Mouse (Mus musculus): ENCODE data around the gene Dgkg.
A peak's percentile ranks its signal among the peaks of the same experiment; 100 is the strongest.

Gene Dgkg

GRCm38 (mm10) chr16:22600108-22600699 is 56.8 kb downstream of the Dgkg start:
- DNase-seq (ENCODE audit: inconsistent age in 2 of 2, low spot score in 1 of 2), result no peak

GRCm38 (mm10) chr16:22598741-22599140 is 58.3 kb downstream of the Dgkg start:
- no peak for DNase-seq (ENCODE audit: inconsistent age in 2 of 2, low spot score in 1 of 2)

GRCm38 (mm10) chr16:22596394-22596793 is 60.6 kb downstream of the Dgkg start:
- no peak for DNase-seq (ENCODE audit: inconsistent age in 2 of 2, low spot score in 1 of 2)

GRCm38 (mm10) chr16:22593907-22594306 is 63.1 kb downstream of the Dgkg start:
- DNase-seq (ENCODE audit: inconsistent age in 2 of 2, low spot score in 1 of 2), result no peak

- no peak for DNase-seq (ENCODE audit: inconsistent age in 2 of 2, low spot score in 1 of 2)
These were observed 67.4 kb downstream of the Dgkg start for GRCm38 (mm10) chr16:22589619-22590018.

GRCm38 (mm10) chr16:22586151-22586836 is 70.7 kb downstream of the Dgkg start:
- no peak for DNase-seq (ENCODE audit: inconsistent age in 2 of 2, low spot score in 1 of 2)

GRCm38 (mm10) chr16:22585523-22585922 is 71.5 kb downstream of the Dgkg start:
- DNase-seq (ENCODE audit: inconsistent age in 2 of 2, low spot score in 1 of 2), result no peak

- DNase-seq (ENCODE audit: inconsistent age in 2 of 2, low spot score in 1 of 2), result no peak
These were observed 73.6 kb downstream of the Dgkg start for GRCm38 (mm10) chr16:22583401-22583800.

GRCm38 (mm10) chr16:22582173-22582929 is 74.7 kb downstream of the Dgkg start:
- DNase-seq (ENCODE audit: inconsistent age in 2 of 2, low spot score in 1 of 2), result no peak

- DNase-seq (ENCODE audit: inconsistent age in 2 of 2, low spot score in 1 of 2), result no peak
These were observed 76.9 kb downstream of the Dgkg start for GRCm38 (mm10) chr16:22580103-22580502.

- DNase-seq (ENCODE audit: inconsistent age in 2 of 2, low spot score in 1 of 2), result no peak
These were observed 78.1 kb downstream of the Dgkg start for GRCm38 (mm10) chr16:22578883-22579282.

GRCm38 (mm10) chr16:22577656-22578055 is 79.4 kb downstream of the Dgkg start:
- peak; percentile 21 to 76 for DNase-seq (ENCODE audit: inconsistent age in 2 of 2, low spot score in 1 of 2)

- no peak for DNase-seq (ENCODE audit: inconsistent age in 2 of 2, low spot score in 1 of 2)
These were observed 82.9 kb downstream of the Dgkg start for GRCm38 (mm10) chr16:22574164-22574563.

GRCm38 (mm10) chr16:22572641-22573341 is 84.2 kb downstream of the Dgkg start:
- DNase-seq (ENCODE audit: inconsistent age in 2 of 2, low spot score in 1 of 2), result no peak

- DNase-seq (ENCODE audit: inconsistent age in 2 of 2, low spot score in 1 of 2), result no peak
These were observed 92.1 kb downstream of the Dgkg start for GRCm38 (mm10) chr16:22564907-22565272.

GRCm38 (mm10) chr16:22564259-22564906 is 92.6 kb downstream of the Dgkg start:
- DNase-seq (ENCODE audit: inconsistent age in 2 of 2, low spot score in 1 of 2), result peak; percentile 73 to 93

- DNase-seq (ENCODE audit: inconsistent age in 2 of 2, low spot score in 1 of 2), result no peak
These were observed 93.4 kb downstream of the Dgkg start for GRCm38 (mm10) chr16:22563594-22563993.

- DNase-seq (ENCODE audit: inconsistent age in 2 of 2, low spot score in 1 of 2), result peak in 1 of 2 experiments; percentile 63
These were observed 102.0 kb downstream of the Dgkg start for GRCm38 (mm10) chr16:22554996-22555395.

GRCm38 (mm10) chr16:22552351-22552750 is 104.7 kb downstream of the Dgkg start:
- no peak for DNase-seq (ENCODE audit: inconsistent age in 2 of 2, low spot score in 1 of 2)

GRCm38 (mm10) chr16:22551231-22552000 is 105.6 kb downstream of the Dgkg start:
- DNase-seq (ENCODE audit: inconsistent age in 2 of 2, low spot score in 1 of 2), result peak in 1 of 2 experiments; percentile 27
